Mouse (Mus musculus): ENCODE measurements around the gene Furin. TPM values are rescaled to one million over a fixed set of nuclear protein-coding genes. Genes with fewer than 3 reads are reported as not detected.
A peak's percentile ranks its signal among the peaks of the same experiment; 100 is the strongest.

Furin gene
- total and polyA plus RNA-seq, 2 experiments from 2014 or later: 6.6 to 25.9 TPM

- peak; percentile 38; the same call in 1 of the 2 replicates for ATAC-seq
- Histone ChIP-seq H3K36me3 (ENCODE audit: insufficient read depth, low read length) (no peaks in the 10 kb centered on the region), H3K9ac (replicated peaks; ENCODE audit: low read length) (0 out of 2 replicates have a peak overlapping the region, but pooled peaks have one; percentile 1), H3K4me3 (ENCODE audit: low read length) (no peak overlapping the region), H3K4me1 (ENCODE audit: insufficient read depth, low read length) (peaks cover 11% of the 10 kb centered on the region; the same call in 1 of the 2 replicates), H3K9me3 (ENCODE audit: low read length) (no peaks in the 10 kb centered on the region), H3K27ac (no peak overlapping the region), H3K4me2 (ENCODE audit: low read depth, low read length) (no peak overlapping the region), H3K27me3 (ENCODE audit: insufficient read depth, low read length) (no peaks in the 10 kb centered on the region)
- peak; percentile 26 for DNase-seq (ENCODE audit: low spot score)
- 63% methylated on average over 11 of the region's 11 CpGs for WGBS
- no peak for TF ChIP-seq CTCF (IDR thresholded peaks at IDR 0.05; ENCODE audit: low read depth)
Measured at GRCm38 (mm10) chr7:80441986-80442904, 37.0 kb upstream of the Furin start.

- no peak for TF ChIP-seq CTCF (IDR thresholded peaks at IDR 0.05; ENCODE audit: low read depth)
- DNase-seq (ENCODE audit: low spot score): no peak
- no peak overlapping the region for H3K4me3 ChIP-seq (ENCODE audit: low read length)
- H3K4me2 ChIP-seq (ENCODE audit: low read depth, low read length): no peak overlapping the region
- no peaks in the 10 kb centered on the region for H3K36me3 ChIP-seq (ENCODE audit: insufficient read depth, low read length)
- H3K27me3 ChIP-seq (ENCODE audit: insufficient read depth, low read length): no peaks in the 10 kb centered on the region
- H3K9me3 ChIP-seq (ENCODE audit: low read length): no peaks in the 10 kb centered on the region
- WGBS: 74% methylated on average over 4 of the region's 4 CpGs
- ATAC-seq: no peak
- H3K4me1 ChIP-seq (ENCODE audit: insufficient read depth, low read length): peaks cover 11% of the 10 kb centered on the region; the same call in 1 of the 2 replicates
- H3K9ac ChIP-seq (replicated peaks; ENCODE audit: low read length): no peak overlapping the region
- H3K27ac ChIP-seq: no peak overlapping the region
Measured at GRCm38 (mm10) chr7:80440685-80441084, 35.4 kb upstream of the Furin start.

- Histone ChIP-seq H3K9me3 (ENCODE audit: low read length) (no peaks in the 10 kb centered on the region), H3K4me2 (ENCODE audit: low read depth, low read length) (no peak overlapping the region), H3K27ac (no peak overlapping the region), H3K27me3 (ENCODE audit: insufficient read depth, low read length) (no peaks in the 10 kb centered on the region), H3K4me3 (ENCODE audit: low read length) (no peak overlapping the region), H3K36me3 (ENCODE audit: insufficient read depth, low read length) (no peaks in the 10 kb centered on the region), H3K4me1 (ENCODE audit: insufficient read depth, low read length) (peaks cover 11% of the 10 kb centered on the region; the same call in 1 of the 2 replicates), H3K9ac (replicated peaks; ENCODE audit: low read length) (no peak overlapping the region)
- no peak for ATAC-seq
- peak; percentile 60 for DNase-seq (ENCODE audit: low spot score)
- no peak for TF ChIP-seq CTCF (IDR thresholded peaks at IDR 0.05; ENCODE audit: low read depth)
- 74% methylated on average over 10 of the region's 10 CpGs for WGBS
Measured at GRCm38 (mm10) chr7:80439789-80440488, 34.7 kb upstream of the Furin start.

- ATAC-seq (0 out of 2 replicates have a peak, but pooled peaks have one; percentile 36), DNase-seq (ENCODE audit: low spot score) (peak; percentile 57)
- H3K9ac ChIP-seq (replicated peaks; ENCODE audit: low read length): no peak overlapping the region
- peaks cover 11% of the 10 kb centered on the region; the same call in 1 of the 2 replicates for H3K4me1 ChIP-seq (ENCODE audit: insufficient read depth, low read length)
- WGBS: 28% methylated on average over 14 of the region's 15 CpGs
- no peaks in the 10 kb centered on the region for H3K36me3 ChIP-seq (ENCODE audit: insufficient read depth, low read length)
- no peaks in the 10 kb centered on the region for H3K27me3 ChIP-seq (ENCODE audit: insufficient read depth, low read length)
- no peaks in the 10 kb centered on the region for H3K9me3 ChIP-seq (ENCODE audit: low read length)
- no peak overlapping the region for H3K4me3 ChIP-seq (ENCODE audit: low read length)
- H3K4me2 ChIP-seq (ENCODE audit: low read depth, low read length): no peak overlapping the region
- no peak overlapping the region for H3K27ac ChIP-seq
- TF ChIP-seq CTCF (IDR thresholded peaks at IDR 0.05; ENCODE audit: low read depth): no peak
Measured at GRCm38 (mm10) chr7:80439032-80439760, 34.0 kb upstream of the Furin start.

GRCm38 (mm10) chr7:80436571-80436970 lies 31.3 kb upstream of the Furin start:
- H3K4me2 ChIP-seq (ENCODE audit: low read depth, low read length): no peak overlapping the region
- DNase-seq (ENCODE audit: low spot score) (no peak), ATAC-seq (no peak)
- no peak overlapping the region for H3K4me3 ChIP-seq (ENCODE audit: low read length)
- no peak overlapping the region for H3K27ac ChIP-seq
- no peaks in the 10 kb centered on the region for H3K9me3 ChIP-seq (ENCODE audit: low read length)
- no peak for TF ChIP-seq CTCF (IDR thresholded peaks at IDR 0.05; ENCODE audit: low read depth)
- H3K36me3 ChIP-seq (ENCODE audit: insufficient read depth, low read length): no peaks in the 10 kb centered on the region
- WGBS: 85% methylated on average over 7 of the region's 7 CpGs
- H3K9ac ChIP-seq (replicated peaks; ENCODE audit: low read length): no peak overlapping the region
- 0 out of 2 replicates have a peak, but pooled peaks cover 4% of the 10 kb centered on the region for H3K4me1 ChIP-seq (ENCODE audit: insufficient read depth, low read length)
- no peaks in the 10 kb centered on the region for H3K27me3 ChIP-seq (ENCODE audit: insufficient read depth, low read length)

- no peak for TF ChIP-seq CTCF (IDR thresholded peaks at IDR 0.05; ENCODE audit: low read depth)
- 92% methylated on average over 3 of the region's 3 CpGs for WGBS
- H3K4me2 ChIP-seq (ENCODE audit: low read depth, low read length): no peak overlapping the region
- no peaks in the 10 kb centered on the region for H3K27me3 ChIP-seq (ENCODE audit: insufficient read depth, low read length)
- 0 out of 2 replicates have a peak, but pooled peaks cover 4% of the 10 kb centered on the region for H3K4me1 ChIP-seq (ENCODE audit: insufficient read depth, low read length)
- no peaks in the 10 kb centered on the region for H3K36me3 ChIP-seq (ENCODE audit: insufficient read depth, low read length)
- no peak for ATAC-seq
- DNase-seq (ENCODE audit: low spot score): no peak
- no peaks in the 10 kb centered on the region for H3K9me3 ChIP-seq (ENCODE audit: low read length)
- no peak overlapping the region for H3K9ac ChIP-seq (replicated peaks; ENCODE audit: low read length)
- no peak overlapping the region for H3K27ac ChIP-seq
- no peak overlapping the region for H3K4me3 ChIP-seq (ENCODE audit: low read length)
Measured at GRCm38 (mm10) chr7:80435594-80435993, 30.4 kb upstream of the Furin start.

Data from hindbrain, postnatal 0 days (tissue).